Mouse (Mus musculus): ENCODE data around the gene Acly. TPM values are rescaled to one million over a fixed set of nuclear protein-coding genes. Genes with fewer than 3 reads are reported as not detected.

Gene Acly
- 139 and 160 TPM in 2 replicates for polyA plus RNA-seq (2015; fragmentation: Nextera tagmentation; extraction: Ambion mirVana)

DNA sequence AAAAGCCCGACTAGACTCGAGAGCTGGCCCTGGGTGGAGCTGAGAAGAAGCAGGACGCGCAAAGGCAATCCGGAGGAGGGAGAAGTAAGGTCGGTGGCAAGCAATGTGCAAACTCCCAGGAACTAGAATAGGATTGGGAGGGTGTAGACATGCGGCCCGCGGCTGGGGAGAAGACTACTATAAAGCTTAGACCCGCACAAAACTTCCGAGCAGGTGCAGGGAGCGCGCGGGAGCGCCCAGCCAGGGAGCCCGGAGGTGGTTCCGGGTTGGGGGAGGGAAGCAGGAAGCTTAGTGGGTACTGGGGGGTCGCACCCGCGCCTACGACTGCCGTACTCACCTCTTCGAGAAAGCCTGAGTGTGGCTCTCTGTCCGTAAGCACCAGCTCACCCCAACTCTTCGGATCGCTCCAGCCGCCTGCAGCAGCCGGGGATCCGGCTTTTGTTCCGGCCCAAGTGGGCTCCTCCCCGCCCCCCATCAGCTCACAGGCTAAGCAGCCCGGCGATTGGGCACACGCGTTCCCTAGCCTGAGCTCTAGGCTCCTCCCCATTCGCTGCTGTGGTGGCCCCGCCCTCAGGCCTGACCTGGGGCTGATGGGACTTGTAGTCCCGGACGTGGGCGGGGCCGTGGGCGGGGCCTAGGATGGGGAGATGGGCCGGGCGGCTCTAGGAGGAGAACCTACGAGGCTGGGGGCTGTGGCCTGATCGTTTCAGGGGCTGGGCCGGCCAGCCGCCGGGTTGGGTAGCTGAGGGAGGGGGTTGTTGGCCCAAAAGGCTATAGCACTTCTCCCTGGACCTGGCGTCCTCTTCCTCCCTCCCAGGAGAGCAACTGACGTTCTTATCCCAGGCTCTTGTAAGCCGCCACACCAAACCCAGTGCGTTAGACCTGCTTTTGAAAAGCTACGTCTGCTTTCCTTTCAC, at the start of gene Acly:
Gene Acly, minus strand, starts transcription at position 543 of the 917 bp plus-strand sequence.
- H3K4me2 ChIP-seq (replicated peaks) = peak within 1 kb of the TSS; percentile 94
- peak within 1 kb of the TSS; percentile 82 for H3K4me3 ChIP-seq
- no peaks in the 10 kb centered on the region for H3K27me3 ChIP-seq
- peak within 1 kb of the TSS; percentile 88 for H3K9ac ChIP-seq
- H3K9me3 ChIP-seq = no peaks in the 10 kb centered on the region
- H3K4me1 ChIP-seq = peaks cover 35% of the 10 kb centered on the region
- WGBS = under 1% methylated on average over 53 of the region's 54 CpGs
- peak; percentile 98 for ATAC-seq (ENCODE audit: low FRiP score, low read depth)
- peak within 1 kb of the TSS; percentile 93 for H3K27ac ChIP-seq
- H3K36me3 ChIP-seq = peaks cover 20% of the 10 kb centered on the region

DNA sequence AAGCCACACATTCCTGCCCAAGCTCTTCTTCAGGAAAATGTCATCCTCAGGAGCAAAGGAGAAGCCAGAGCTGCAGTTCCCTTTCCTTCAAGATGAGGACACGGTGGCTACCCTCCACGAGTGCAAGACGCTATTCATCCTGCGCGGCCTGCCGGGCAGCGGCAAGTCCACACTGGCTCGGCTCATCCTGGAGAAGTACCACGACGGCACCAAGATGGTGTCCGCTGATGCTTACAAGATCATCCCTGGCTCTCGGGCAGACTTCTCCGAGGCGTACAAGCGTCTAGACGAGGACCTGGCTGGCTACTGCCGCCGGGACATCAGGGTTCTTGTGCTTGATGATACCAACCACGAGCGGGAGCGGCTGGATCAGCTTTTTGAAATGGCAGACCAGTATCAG, 48.5 kb upstream of the Acly start:
- Histone ChIP-seq H3K4me3 (no peak overlapping the region), H3K4me1 (peaks cover 17% of the 10 kb centered on the region), H3K27ac (peak overlapping the region; percentile 10; the same call in 1 of the 2 replicates), H3K9me3 (no peaks in the 10 kb centered on the region), H3K27me3 (peaks cover 10% of the 10 kb centered on the region), H3K36me3 (peaks cover 41% of the 10 kb centered on the region), H3K9ac (no peak overlapping the region), H3K4me2 (replicated peaks) (peak overlapping the region; percentile 73; the same call in 1 of the 2 replicates)
- no peak for ATAC-seq (ENCODE audit: low FRiP score, low read depth)
- WGBS = 67% methylated on average over 21 of the region's 21 CpGs

DNA sequence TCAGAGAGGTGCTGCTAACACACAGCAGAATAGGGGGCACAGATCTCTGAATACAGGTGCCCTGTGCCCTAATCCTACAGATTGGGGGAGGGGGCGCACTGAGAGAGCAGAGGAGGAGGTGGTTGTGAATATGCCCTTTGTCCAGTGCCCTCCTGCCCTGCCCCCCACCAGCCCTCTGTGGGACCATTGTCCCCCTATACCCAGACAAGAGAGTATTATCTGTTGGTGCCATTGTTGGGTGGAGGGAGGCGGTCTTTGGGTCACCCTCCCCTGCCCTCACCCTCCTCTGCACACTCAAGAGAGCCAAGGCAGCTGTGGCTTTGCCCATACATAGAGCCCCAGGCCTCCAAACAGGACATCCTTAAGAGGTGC, 47.7 kb upstream of the Acly start:
- WGBS = 53% methylated on average over 2 of the region's 2 CpGs
- no peaks in the 10 kb centered on the region for H3K9me3 ChIP-seq
- H3K4me2 ChIP-seq (replicated peaks) = peak overlapping the region; percentile 73
- ATAC-seq (ENCODE audit: low FRiP score, low read depth) = 0 out of 2 replicates have a peak, but pooled peaks have one; percentile 7
- H3K27ac ChIP-seq = peak overlapping the region; percentile 74; the same call in 1 of the 2 replicates
- H3K27me3 ChIP-seq = peaks cover 17% of the 10 kb centered on the region
- H3K4me3 ChIP-seq = peak overlapping the region; percentile 65
- H3K9ac ChIP-seq = peak overlapping the region; percentile 72
- H3K4me1 ChIP-seq = peaks cover 24% of the 10 kb centered on the region
- H3K36me3 ChIP-seq = peaks cover 33% of the 10 kb centered on the region

DNA sequence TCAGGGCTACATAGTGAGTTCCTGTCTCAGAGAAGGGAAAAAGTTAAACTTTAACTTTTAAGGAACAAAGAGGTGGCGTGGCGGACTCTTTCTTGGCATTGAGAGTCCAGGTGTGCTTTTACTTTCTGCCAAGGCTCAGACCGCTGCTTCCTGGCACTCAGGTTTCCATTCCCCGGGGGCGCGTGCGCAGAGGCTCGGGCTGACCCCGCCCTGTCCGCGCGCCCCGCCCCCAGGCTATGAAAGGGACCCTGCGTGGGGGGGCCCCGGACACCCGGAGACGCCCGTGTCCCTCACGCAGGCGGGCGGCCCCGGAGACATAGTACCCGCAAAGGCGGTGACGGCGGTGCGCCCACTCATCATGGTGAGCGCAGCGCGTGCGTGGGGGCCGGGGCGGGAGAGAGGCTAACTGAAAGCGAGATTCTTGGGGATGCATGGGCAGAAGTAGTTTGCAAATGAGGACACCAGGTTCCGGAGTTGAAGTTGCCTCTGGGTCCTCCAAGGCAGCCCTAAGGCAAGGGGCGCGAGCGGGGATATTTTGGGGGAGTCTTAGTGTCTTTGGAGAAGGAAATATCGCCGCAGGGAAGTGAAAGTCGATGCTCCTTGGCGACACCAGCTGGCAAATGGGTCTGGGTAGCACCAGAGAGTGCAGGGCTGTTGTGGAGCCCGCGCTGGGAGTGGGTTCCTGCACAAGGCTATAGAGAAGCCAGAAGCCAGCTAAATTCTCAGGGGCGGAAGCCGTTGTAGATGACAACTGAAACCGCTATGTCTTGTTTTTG, 47.1 kb upstream of the Acly start, which contains the start of gene Cnp:
Gene Cnp, plus strand, starts transcription at position 197 of the 776 bp plus-strand sequence.
- Histone ChIP-seq H3K27me3 (peaks cover 17% of the 10 kb centered on the region), H3K36me3 (peaks cover 28% of the 10 kb centered on the region)
- ATAC-seq (ENCODE audit: low FRiP score, low read depth) = peak; percentile 78; the same call in 1 of the 2 replicates

DNA sequence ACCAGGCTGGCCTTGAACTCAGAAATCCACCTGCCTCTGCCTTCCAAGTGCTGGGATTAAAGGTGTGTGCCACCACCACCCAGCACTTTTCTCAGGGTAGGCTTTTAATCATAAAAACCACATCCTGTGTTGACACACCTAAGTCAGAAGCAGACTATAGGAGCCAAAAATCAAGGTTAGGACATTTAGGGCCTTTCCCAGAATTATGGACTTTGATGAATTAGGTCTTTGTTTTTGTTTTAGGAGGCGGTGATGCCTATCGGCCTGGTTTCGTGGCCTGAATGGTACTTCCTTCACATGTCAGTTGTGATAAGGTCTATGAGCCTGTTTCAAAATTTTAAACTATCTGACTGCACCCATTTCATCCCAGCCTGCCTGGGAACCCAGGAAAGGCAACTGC, 46.4 kb upstream of the Acly start:
- peaks cover 20% of the 10 kb centered on the region for H3K36me3 ChIP-seq
- WGBS = 91% methylated on average over 3 of the region's 3 CpGs
- H3K4me1 ChIP-seq = peaks cover 24% of the 10 kb centered on the region
- H3K4me3 ChIP-seq = peak overlapping the region; percentile 65
- H3K4me2 ChIP-seq (replicated peaks) = peak overlapping the region; percentile 73
- ATAC-seq (ENCODE audit: low FRiP score, low read depth) = no peak
- H3K27ac ChIP-seq = peak overlapping the region; percentile 74
- H3K9me3 ChIP-seq = no peaks in the 10 kb centered on the region
- peaks cover 17% of the 10 kb centered on the region for H3K27me3 ChIP-seq
- no peak overlapping the region for H3K9ac ChIP-seq

More for the DNA sequence above, 47.1 kb upstream of the Acly start, which contains the start of gene Cnp:
- peak within 1 kb of the TSS; percentile 73 for H3K4me2 ChIP-seq (replicated peaks)
- peak within 1 kb of the TSS; percentile 65 for H3K4me3 ChIP-seq
- H3K27ac ChIP-seq = peak within 1 kb of the TSS; percentile 74
- H3K4me1 ChIP-seq = peaks cover 24% of the 10 kb centered on the region
- 2% methylated on average over 47 of the region's 47 CpGs for WGBS
- no peaks in the 10 kb centered on the region for H3K9me3 ChIP-seq
- peak within 1 kb of the TSS; percentile 72 for H3K9ac ChIP-seq

DNA sequence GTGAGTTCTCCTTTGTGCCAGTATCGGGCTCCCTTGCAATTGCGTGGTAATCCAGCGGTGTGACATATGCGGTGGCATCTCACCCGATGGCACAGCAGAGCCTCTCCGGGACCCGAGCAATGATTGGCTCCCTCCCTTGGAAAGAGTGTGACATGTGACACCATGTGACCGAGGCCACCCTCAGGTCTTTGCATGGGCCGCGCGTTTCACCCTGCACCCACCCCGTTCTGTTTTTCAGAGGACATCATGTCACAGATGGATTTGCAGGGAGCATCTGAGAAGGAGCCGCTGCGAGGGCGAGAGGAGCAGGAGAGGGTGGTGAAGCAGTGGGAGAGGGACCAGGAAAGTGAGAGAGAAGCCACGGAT, 43.4 kb upstream of the Acly start:
- Histone ChIP-seq H3K4me3 (peak overlapping the region; percentile 14), H3K36me3 (no peaks in the 10 kb centered on the region; the same call in 1 of the 2 replicates), H3K9me3 (no peaks in the 10 kb centered on the region), H3K4me2 (replicated peaks) (peak overlapping the region; percentile 54), H3K27me3 (peaks cover 17% of the 10 kb centered on the region), H3K27ac (no peak overlapping the region), H3K4me1 (peaks cover 19% of the 10 kb centered on the region), H3K9ac (0 out of 2 replicates have a peak overlapping the region, but pooled peaks have one; percentile 43)
- ATAC-seq (ENCODE audit: low FRiP score, low read depth) = no peak
- WGBS = 6% methylated on average over 16 of the region's 16 CpGs

DNA sequence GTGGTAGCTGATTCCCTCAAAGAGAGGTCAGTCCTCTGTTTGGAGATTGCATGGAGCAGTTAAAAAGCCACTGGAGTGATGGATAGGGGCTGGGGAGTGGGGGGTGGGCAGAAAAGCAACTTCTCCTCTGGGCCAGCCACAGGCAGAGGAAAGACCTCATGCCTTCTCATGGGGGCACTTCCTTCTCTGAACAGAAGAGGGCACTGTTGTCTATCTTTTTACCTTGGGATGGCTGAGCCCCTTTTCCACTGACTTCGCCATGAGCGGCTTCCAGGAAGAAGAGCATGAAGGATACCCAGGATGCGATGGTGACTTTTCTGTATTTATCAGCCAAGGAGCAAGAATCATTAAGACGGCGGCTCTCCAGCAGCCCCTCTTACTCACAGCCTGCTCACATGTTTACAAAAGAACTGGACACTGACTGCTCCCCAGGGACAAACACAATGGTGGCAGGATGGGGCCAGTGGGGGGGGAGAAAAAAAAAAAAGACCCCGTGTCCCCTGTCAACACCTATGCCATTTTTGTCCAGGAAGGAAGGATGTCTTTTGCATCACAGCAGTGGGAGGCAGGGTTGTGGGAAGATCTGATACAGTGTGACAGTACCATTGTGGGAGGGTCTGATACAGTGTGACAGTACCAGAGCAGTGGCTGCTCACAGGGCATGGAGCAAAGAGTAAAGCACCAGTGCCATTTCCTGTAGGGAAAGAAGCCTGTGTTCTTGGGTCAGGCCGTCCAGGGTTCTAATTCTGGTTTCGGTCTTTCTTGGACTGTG, 42.8 kb upstream of the Acly start:
- Histone ChIP-seq H3K4me3 (peak overlapping the region; percentile 14), H3K9ac (0 out of 2 replicates have a peak overlapping the region, but pooled peaks have one; percentile 43), H3K4me1 (peaks cover 13% of the 10 kb centered on the region), H3K36me3 (no peaks in the 10 kb centered on the region), H3K27ac (no peak overlapping the region), H3K4me2 (replicated peaks) (peak overlapping the region; percentile 54), H3K9me3 (no peaks in the 10 kb centered on the region), H3K27me3 (peaks cover 17% of the 10 kb centered on the region)
- peak; percentile 16; the same call in 1 of the 2 replicates for ATAC-seq (ENCODE audit: low FRiP score, low read depth)
- 11% methylated on average over 8 of the region's 8 CpGs for WGBS

DNA sequence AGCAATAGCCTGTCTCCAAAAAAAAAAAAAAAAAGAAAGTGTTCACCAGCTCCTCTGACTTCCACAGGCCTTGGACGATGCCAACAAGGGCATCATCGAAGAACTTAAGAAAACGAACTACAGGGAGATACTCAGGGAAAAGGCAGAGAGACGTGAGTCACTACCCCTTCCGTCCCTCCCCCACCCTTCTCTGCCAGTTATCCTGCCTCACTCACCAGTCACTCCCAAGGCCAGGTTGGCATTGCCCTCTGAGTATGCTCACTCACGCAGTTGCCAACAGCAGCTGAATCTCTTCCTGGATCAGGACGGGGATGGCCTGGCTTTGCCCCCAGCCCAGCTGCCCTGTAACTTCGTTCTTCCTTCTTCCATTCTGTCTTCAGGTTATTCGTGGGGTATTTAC, 42.0 kb upstream of the Acly start:
- H3K4me2 ChIP-seq (replicated peaks) = no peak overlapping the region
- H3K9me3 ChIP-seq = no peaks in the 10 kb centered on the region

DNA sequence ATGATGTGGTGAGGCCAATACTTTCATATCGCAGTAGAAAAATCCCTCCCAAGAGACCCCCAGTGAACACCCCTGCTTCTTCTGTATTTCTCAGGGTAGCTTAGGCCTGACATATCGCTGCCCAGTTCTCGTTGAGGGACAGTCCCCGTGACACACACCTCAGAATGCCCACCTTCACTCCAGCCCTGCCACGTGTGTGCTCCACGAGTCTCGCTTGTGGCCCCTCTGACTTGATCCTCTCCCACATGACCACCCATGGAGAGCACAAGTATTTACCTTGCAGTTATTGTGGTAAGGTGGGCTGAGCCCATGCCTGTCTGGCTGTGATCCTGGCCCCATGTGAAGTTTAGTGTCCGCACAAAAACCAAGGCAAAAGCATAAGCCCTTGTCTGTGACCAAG, 40.9 kb upstream of the Acly start:
- peaks cover 17% of the 10 kb centered on the region for H3K27me3 ChIP-seq
- 83% methylated on average over 8 of the region's 8 CpGs for WGBS
- no peak overlapping the region for H3K27ac ChIP-seq
- no peaks in the 10 kb centered on the region for H3K9me3 ChIP-seq
- H3K36me3 ChIP-seq = no peaks in the 10 kb centered on the region
- ATAC-seq (ENCODE audit: low FRiP score, low read depth) = no peak
- no peak overlapping the region for H3K9ac ChIP-seq
- H3K4me3 ChIP-seq = no peak overlapping the region
- H3K4me2 ChIP-seq (replicated peaks) = no peak overlapping the region
- H3K4me1 ChIP-seq = peaks cover 8% of the 10 kb centered on the region

More for the DNA sequence above, 42.0 kb upstream of the Acly start:
- H3K36me3 ChIP-seq = no peaks in the 10 kb centered on the region
- no peak overlapping the region for H3K9ac ChIP-seq
- H3K27ac ChIP-seq = no peak overlapping the region
- peaks cover 8% of the 10 kb centered on the region for H3K4me1 ChIP-seq
- ATAC-seq (ENCODE audit: low FRiP score, low read depth) = no peak
- H3K27me3 ChIP-seq = peaks cover 17% of the 10 kb centered on the region
- no peak overlapping the region for H3K4me3 ChIP-seq
- 60% methylated on average over 9 of the region's 9 CpGs for WGBS

DNA sequence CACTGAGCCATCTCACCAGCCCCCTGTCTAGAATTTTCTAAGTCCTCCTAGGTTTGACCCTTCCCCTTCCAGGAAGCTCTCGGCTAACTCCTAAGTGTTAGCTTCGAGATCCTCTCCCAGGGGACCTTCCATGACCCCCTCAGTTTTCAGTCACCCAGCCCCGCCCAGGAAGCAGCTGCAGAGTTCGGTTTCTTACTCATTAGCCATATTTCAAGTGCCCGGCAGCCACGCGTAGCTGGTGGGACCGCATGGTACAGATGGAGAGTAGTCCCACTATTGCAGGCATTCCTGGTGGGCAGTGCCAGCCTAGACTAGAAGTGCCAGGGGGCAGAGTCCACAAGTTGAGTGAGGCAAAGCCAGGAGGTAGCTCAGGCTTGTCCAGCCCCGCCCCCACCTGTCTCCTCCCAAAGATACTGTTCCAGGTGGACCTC, 40.0 kb upstream of the Acly start:
- Histone ChIP-seq H3K4me2 (replicated peaks) (no peak overlapping the region), H3K4me1 (peaks cover 8% of the 10 kb centered on the region), H3K27me3 (peaks cover 17% of the 10 kb centered on the region), H3K36me3 (no peaks in the 10 kb centered on the region), H3K4me3 (no peak overlapping the region), H3K9ac (no peak overlapping the region), H3K27ac (no peak overlapping the region), H3K9me3 (no peaks in the 10 kb centered on the region)
- no peak for ATAC-seq (ENCODE audit: low FRiP score, low read depth)
- WGBS = 48% methylated on average over 9 of the region's 9 CpGs

DNA sequence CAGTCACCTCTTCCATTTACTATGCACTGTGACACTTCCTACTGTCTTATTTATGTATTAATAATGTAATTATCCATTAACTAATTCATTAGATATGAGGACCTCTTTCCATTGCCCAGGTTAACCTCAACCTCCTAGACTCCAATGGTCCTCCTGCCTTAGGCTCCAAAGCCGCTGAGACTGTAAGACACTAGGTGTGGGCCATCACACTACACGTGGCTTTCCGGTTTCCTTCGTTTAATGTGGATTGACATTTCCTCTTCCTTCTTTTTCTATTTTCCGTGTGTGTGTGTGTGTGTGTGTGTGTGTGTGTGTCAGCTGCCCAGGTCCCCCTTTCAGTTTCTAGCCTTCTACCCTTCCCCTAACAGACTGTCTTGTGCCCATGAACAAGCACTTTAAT, 39.4 kb upstream of the Acly start:
- WGBS = 76% methylated on average over 5 of the region's 5 CpGs

More for the DNA sequence above, 39.4 kb upstream of the Acly start:
- H3K4me2 ChIP-seq (replicated peaks) = no peak overlapping the region
- H3K9me3 ChIP-seq = no peaks in the 10 kb centered on the region
- H3K27ac ChIP-seq = no peak overlapping the region
- peaks cover 17% of the 10 kb centered on the region for H3K27me3 ChIP-seq
- no peak overlapping the region for H3K4me3 ChIP-seq
- H3K4me1 ChIP-seq = peaks cover 8% of the 10 kb centered on the region
- no peak overlapping the region for H3K9ac ChIP-seq
- ATAC-seq (ENCODE audit: low FRiP score, low read depth) = no peak
- H3K36me3 ChIP-seq = no peaks in the 10 kb centered on the region

Data from limb, embryonic 13.5 days (tissue).